Mouse (Mus musculus) frontal cortex, adult 2 months (tissue): ENCODE data around the gene Shh. TPM values are rescaled to one million over a fixed set of nuclear protein-coding genes. Genes with fewer than 3 reads are reported as not detected.

Experiments
- DNase-seq, 2 experiments: peaks; one replicate each; pipeline ENCODE4 v3.0.0; 2022; ENCODE audit warnings: low spot score in 1 of 2; ENCODE audit errors: extremely low spot score in 1 of 2
- polyA plus RNA-seq: library from polyadenylated mRNA; depleted of rRNA; stranded (reverse); fragments of >200 nt; gene quantifications from 2 replicates; pipeline ENCODE4 v1.2.3, GENCODE M21; 2012

The Shh gene
- polyA plus RNA-seq, 1 experiment, result 2.9 TPM

- no peak for DNase-seq
Observed at GRCm38 (mm10) chr5:28460556-28461350, 6.3 kb downstream of the Shh start.

GRCm38 (mm10) chr5:28459456-28460225, 7.4 kb downstream of the Shh start:
- no peak for DNase-seq

- DNase-seq, result no peak
Observed at GRCm38 (mm10) chr5:28458821-28459240, 8.2 kb downstream of the Shh start.

- no peak for DNase-seq
Observed at GRCm38 (mm10) chr5:28457921-28458641, 9.0 kb downstream of the Shh start.

- DNase-seq, result no peak
Observed at GRCm38 (mm10) chr5:28456366-28456765, 10.7 kb downstream of the Shh start.

DNA sequence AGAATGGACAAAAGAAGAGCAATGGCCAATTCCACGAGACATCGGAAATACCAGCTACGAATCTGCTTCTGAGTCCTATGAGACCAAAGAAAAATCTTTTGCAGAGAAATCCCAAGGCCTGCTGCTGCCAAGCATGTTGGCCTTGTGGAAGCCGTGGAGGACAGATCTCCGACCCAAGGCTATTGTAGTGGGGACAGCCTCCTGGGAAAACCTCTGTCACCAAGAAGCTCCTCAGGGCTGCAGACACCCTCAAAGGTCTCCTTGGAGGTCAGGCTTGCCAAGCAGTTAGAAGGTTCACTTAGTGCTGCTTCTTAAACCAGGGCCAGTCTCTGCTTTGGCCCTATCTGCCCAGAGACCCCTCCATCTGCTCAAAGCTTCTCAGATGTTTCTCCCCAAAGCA, 11.3 kb downstream of the Shh start:
- DNase-seq, result no peak

DNA sequence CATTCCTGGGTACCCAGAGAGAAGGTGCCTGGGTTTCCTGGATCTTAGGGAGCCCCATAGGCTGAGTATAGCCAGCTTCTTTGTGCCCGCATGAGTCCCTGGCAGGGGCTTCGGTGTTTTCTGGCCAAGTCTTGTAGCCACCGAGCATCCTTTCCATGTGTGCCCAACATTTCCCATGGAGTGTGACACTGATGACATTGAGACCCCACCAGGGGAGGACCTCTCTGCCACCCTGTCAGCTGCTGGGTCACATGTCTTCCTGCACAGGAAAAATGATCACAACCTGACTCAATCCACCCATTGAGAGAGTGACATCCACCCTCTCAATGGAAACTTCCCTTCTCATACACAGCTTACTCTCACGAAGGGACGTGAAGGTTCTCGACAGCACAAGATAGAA, 12.5 kb downstream of the Shh start:
- no peak for DNase-seq

DNA sequence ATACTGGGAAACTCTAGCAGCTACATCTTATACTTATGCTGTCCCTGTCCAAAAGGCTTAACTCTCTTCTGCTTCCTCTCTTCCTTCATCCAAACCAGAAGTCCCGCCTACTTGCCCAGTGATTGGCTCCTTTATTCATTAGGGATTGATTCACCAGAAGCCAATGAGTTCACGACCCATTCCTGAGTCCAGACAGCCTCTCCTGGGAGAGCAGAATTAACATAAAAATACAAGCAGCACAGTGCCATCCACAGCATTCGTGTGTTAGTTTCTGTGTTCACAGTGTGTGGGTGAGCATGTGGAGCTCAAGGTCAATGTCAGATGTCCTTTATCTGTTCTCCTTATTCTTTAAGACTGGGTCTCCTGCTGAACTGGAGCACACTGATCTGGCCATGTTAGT, 13.5 kb downstream of the Shh start:
- DNase-seq, result no peak

DNA sequence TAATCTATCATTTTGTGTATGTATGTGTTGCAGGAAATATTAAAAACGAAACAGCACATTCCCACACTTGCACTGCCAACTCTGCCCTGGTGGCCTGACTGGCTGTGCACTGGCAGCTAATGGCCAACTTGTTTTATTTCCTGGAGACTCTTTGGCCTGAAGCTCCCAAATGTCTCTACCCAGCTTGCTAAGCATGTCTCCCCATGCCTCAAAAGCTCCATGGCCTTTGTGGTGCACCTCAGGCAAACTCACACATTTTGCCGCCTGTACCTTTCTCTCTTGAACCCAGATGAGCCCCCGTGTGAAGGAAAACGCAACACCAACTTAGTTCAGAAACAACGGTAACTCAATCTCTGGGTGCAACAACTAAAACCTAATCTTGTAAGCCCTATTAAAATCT, 14.0 kb downstream of the Shh start:
- DNase-seq, result no peak

DNA sequence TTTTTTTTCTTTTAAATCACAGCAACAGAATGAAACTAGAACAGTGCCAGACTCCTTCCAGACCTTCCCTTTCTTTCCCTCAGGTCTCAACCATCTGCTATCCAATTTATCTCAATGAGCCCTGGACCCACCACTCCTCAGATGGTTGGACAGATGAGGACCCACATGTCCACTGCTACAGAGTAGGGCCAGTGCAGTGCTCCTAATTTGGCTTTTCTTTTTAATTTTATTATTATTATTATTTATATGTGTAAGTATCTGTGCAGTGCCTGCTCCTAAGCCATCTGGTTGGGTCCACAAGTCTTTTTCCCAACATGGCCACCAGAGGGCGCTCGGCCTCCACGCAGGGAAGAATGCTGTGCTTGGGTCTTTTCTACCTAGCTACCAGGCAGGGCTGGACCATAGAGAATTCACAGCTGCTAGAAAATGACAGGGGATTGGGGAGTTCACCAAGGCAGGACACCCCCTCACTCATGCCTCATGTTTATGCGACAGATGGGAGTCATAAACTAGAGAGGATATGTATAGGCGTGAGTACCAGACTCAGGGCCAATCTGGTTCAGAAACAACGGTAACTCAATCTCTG, 15.9 kb downstream of the Shh start:
- peak; percentile 58 to 93 for DNase-seq

GRCm38 (mm10) chr5:28450126-28450890, 16.7 kb downstream of the Shh start:
- no peak for DNase-seq

GRCm38 (mm10) chr5:28425926-28426325, 41.1 kb downstream of the Shh start:
- DNase-seq, result no peak

DNA sequence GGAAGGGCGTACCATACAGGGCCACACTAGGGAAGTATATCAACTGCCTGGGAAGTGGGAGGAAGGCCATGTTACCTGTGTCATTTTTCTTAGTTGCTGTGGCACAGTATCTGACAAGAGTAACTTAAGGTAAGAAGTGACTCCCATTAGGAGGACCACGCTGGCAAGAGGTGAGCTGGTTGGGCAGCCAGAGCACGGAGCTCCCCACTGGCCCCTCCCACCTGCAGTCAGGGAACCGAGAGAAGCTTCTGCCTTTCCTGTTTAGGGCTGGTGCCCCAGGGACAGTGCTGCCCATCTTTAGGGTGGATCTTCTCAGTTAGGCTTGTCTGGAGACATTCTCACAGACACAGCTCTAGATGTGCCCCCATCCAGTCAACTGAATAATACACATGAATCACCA, 43.3 kb downstream of the Shh start:
- DNase-seq, result peak in 1 of 2 experiments; percentile 0

GRCm38 (mm10) chr5:28419640-28420265, 47.3 kb downstream of the Shh start:
- no peak for DNase-seq

GRCm38 (mm10) chr5:28418734-28419133, 48.3 kb downstream of the Shh start:
- DNase-seq, result no peak

- no peak for DNase-seq
Observed at GRCm38 (mm10) chr5:28416029-28416428, 51.0 kb downstream of the Shh start.

GRCm38 (mm10) chr5:28414076-28414475, 53.0 kb downstream of the Shh start:
- DNase-seq, result no peak

GRCm38 (mm10) chr5:28413533-28413932, 53.5 kb downstream of the Shh start:
- no peak for DNase-seq

DNA sequence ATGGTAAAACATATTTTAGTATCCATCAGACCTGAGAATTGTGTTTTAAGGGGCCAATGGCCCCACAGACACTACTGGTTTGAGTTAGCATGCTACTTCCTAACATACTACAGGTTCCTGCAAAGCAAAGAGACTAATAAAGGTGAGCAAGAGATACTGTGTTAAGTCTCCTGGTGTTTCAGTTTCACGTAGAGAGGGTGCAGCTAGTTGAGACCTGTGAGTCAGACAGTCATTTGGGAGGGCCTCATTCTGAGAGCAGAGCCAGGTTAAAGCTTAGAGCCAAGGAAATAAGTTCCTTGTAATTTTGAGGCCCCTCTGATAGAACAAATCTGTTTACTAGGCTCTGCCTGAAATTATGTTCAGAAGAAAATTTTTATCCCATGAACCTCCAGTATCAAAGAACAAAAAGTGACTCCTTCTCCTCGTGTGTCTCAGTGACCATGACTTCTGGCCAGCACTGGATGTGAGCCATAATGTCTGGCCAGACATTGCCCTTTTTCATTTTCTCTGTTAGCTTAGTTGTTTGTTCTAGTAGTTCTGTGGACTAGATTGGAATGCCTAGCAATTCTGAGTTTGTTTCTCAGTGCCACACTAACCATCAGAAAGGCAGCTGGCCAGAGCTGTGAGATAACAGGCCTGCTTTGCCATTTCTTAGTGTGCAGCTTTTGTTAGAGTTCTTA, 54.9 kb downstream of the Shh start:
- no peak for DNase-seq
